Mouse (Mus musculus) ES-E14 (cell line): ENCODE measurements around the gene Pdlim3.

ENCODE experiments used
- CHD2 ChIP-seq: IDR thresholded peaks from 2 replicates; pipeline ENCODE4 v1.6.1; 2014; ENCODE audit warnings: mild to moderate bottlenecking, low read depth, low read length, inconsistent platforms
- HCFC1 ChIP-seq: IDR thresholded peaks from 2 replicates; pipeline ENCODE4 v1.6.1; 2012; ENCODE audit warnings: low read length, inconsistent platforms, borderline replicate concordance; ENCODE audit not compliant: insufficient read depth
- ZNF384 ChIP-seq: IDR thresholded peaks from 2 replicates; pipeline ENCODE4 v1.6.1; 2012; ENCODE audit warnings: low read depth, low read length, inconsistent platforms

- TF ChIP-seq ZNF384 (no peak), HCFC1 (no peak), CHD2 (no peak)
Measured at GRCm38 (mm10) chr8:45936986-45937385, 51.7 kb downstream of the Pdlim3 start.
